Mouse (Mus musculus): ENCODE measurements around the gene Gm16253.

DNA sequence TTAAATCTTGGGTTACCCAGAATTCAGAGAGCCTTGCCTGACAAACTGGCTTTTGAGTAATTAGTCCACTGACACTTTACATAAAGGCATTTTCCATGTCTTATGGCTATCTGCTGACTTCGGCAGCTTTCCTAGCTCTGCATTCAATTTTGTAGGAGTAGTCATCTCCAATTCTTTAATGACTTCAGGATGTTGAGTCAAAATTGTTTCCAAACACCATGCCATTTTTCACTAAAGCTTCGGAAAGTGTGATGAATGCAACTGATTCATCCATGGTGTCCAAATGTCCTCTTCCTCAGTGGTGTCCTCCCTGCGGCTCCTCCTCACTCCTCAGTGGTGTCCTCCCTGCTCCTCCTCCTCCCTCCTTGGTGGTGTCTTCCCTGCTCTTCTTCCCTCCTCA, 41.2 kb downstream of the Gm16253 start:
- TF ChIP-seq CTCF (IDR thresholded peaks at IDR 0.05; ENCODE audit: control insufficient read depth, insufficient read depth, insufficient read length) (no peak), CEBPB (IDR thresholded peaks at IDR 0.05; ENCODE audit: low read depth) (no peak)
